Mouse (Mus musculus) liver, adult 2 months (tissue): Measurements from ENCODE around the gene Sox13. TPM values are rescaled to one million over a fixed set of nuclear protein-coding genes. Genes with fewer than 3 reads are reported as not detected.

Experiments used
- DNase-seq: peaks from one replicate; pipeline ENCODE4 v3.0.0-alpha.2; 2011; ENCODE audit warnings: low read depth, low spot score; ENCODE audit errors: extremely low read depth
- H3K27ac ChIP-seq: fragments of 200-500 bp; replicated peaks from 2 replicates; pipeline ENCODE4 v1.5.1; 2012; ENCODE audit warnings: low read depth, mild to moderate bottlenecking, control low read depth, inconsistent platforms, low read length; ENCODE audit not compliant: insufficient read depth
- H3K27me3 ChIP-seq: fragments of 200-500 bp; 2 replicates; pipeline ENCODE4 v1.6.1; 2012; ENCODE audit warnings: mild to moderate bottlenecking, moderate library complexity, low read length, inconsistent platforms; ENCODE audit not compliant: control insufficient read depth, insufficient read depth
- H3K36me3 ChIP-seq: fragments of 200-500 bp; 2 replicates; pipeline ENCODE4 v1.6.1; 2012; ENCODE audit warnings: low read length, inconsistent platforms; ENCODE audit not compliant: control insufficient read depth, insufficient read depth
- H3K4me1 ChIP-seq: fragments of 200-500 bp; 2 replicates; pipeline ENCODE4 v1.6.1; 2011; ENCODE audit warnings: low read length; ENCODE audit not compliant: control insufficient read depth, insufficient read depth
- H3K4me3 ChIP-seq: fragments of 200-500 bp; 2 replicates; pipeline ENCODE4 v1.5.1; 2011; ENCODE audit warnings: low read depth, mild to moderate bottlenecking, control low read depth, low read length, moderate library complexity; ENCODE audit not compliant: insufficient read depth
- H3K79me2 ChIP-seq: fragments of 200-500 bp; 2 replicates; pipeline ENCODE4 v1.6.1; 2012; ENCODE audit warnings: inconsistent platforms, mild to moderate bottlenecking, low read length, moderate library complexity; ENCODE audit not compliant: control insufficient read depth, insufficient read depth
- H3K9ac ChIP-seq: fragments of 200-500 bp; 2 replicates; pipeline ENCODE4 v1.6.1; 2012; ENCODE audit warnings: low read depth, mild to moderate bottlenecking, control low read depth, inconsistent platforms, low read length
- CTCF ChIP-seq: fragments of 200-500 bp; IDR thresholded peaks from 2 replicates; pipeline ENCODE4 v1.5.1; 2011; ENCODE audit warnings: low read depth, low read length, control low read depth
- POLR2A ChIP-seq: fragments of 200-500 bp; IDR thresholded peaks from 2 replicates; pipeline ENCODE4 v1.6.1; 2011; ENCODE audit warnings: low read length, control low read depth; ENCODE audit not compliant: insufficient read depth; ENCODE audit errors: extremely low read depth
- WGBS: fragments of 180-500 bp; shearing (Covaris S2); methylation state at CpG from one replicate; pipeline ENCODE4 v1.1.7; 2018; 5-methylcytosine and 5-hydroxymethylcytosine counted together
- polyA plus RNA-seq: library from polyadenylated mRNA; depleted of rRNA; stranded (reverse); fragments of >200 nt; gene quantifications from 2 replicates; pipeline ENCODE4 v1.2.3, GENCODE M21; 2012
- total RNA-seq: library from RNA; depleted of rRNA; stranded (reverse); fragments of >200 nt; gene quantifications from 2 replicates; pipeline ENCODE4 v1.2.3, GENCODE M21; 2014

The Sox13 gene
- total and polyA plus RNA-seq, 2 experiments, result 2.2 to 10.2 TPM

GRCm38 (mm10) chr1:133362103-133362502 is 62.1 kb downstream of the Sox13 start:
- Histone ChIP-seq H3K27me3 (no peaks in the 10 kb centered on the region), H3K79me2 (peaks cover 18% of the 10 kb centered on the region; the same call in 1 of the 2 replicates), H3K36me3 (no peaks in the 10 kb centered on the region), H3K27ac (peak overlapping the region; percentile 99), H3K4me3 (no peak overlapping the region), H3K9ac (peak overlapping the region; percentile 72; the same call in 1 of the 2 replicates), H3K4me1 (peaks cover 20% of the 10 kb centered on the region)
- no peak for TF ChIP-seq CTCF
- no peak for TF ChIP-seq POLR2A
- DNase-seq, result peak; percentile 100
- 27% methylated on average over 5 of the region's 5 CpGs for WGBS

DNA sequence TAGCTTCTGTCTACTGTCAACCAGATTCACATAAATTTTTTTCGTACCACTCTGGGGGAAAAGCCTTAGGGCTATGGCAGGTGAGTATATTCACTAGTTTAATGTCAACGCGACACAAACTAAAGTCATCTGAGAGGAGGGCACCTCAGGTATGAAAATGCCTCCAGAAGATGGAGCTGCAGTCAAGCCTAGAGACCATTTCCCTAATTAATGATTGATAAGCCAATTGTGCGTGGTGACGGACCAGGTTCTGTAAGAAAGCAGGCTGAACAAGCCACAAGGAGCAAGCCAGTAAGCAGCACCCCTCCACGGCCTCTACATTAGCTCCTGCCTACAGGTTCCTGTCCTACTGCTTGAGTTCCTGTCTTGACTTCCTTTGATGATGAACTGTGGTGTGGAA is 63.2 kb downstream of the Sox13 start:
- H3K79me2 ChIP-seq, result peaks cover 18% of the 10 kb centered on the region; the same call in 1 of the 2 replicates
- H3K9ac ChIP-seq, result peak overlapping the region; percentile 7
- WGBS, result 53% methylated on average over 6 of the region's 6 CpGs
- H3K36me3 ChIP-seq, result no peaks in the 10 kb centered on the region
- peaks cover 15% of the 10 kb centered on the region for H3K4me1 ChIP-seq
- TF ChIP-seq CTCF (peak; percentile 19; the same call in 1 of the 2 replicates), POLR2A (no peak)
- no peak overlapping the region for H3K4me3 ChIP-seq
- peak; percentile 85 for DNase-seq
- no peaks in the 10 kb centered on the region for H3K27me3 ChIP-seq
- peak overlapping the region; percentile 98 for H3K27ac ChIP-seq

DNA sequence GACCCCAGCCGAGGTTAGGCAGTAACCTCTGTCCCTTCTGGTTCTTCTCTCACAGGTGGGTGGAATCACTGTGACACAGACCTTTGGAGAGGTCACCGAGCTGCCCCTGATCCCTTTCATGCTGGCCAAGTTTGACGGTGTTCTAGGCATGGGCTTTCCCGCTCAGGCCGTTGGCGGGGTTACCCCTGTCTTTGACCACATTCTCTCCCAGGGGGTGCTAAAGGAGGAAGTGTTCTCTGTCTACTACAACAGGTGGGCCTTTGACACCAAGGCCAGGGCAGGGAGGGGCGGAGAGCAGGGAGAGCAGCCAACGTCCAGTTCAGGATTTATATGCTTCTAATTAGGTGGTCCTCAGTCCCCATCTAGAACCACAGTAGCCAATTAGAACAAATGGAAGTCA is 67.8 kb downstream of the Sox13 start:
- TF ChIP-seq POLR2A (no peak), CTCF (no peak)
- H3K27me3 ChIP-seq, result no peaks in the 10 kb centered on the region
- H3K4me3 ChIP-seq, result no peak overlapping the region
- no peak overlapping the region for H3K27ac ChIP-seq
- peaks cover 3% of the 10 kb centered on the region; the same call in 1 of the 2 replicates for H3K4me1 ChIP-seq
- H3K36me3 ChIP-seq, result no peaks in the 10 kb centered on the region
- no peak overlapping the region for H3K9ac ChIP-seq
- WGBS, result 56% methylated on average over 8 of the region's 8 CpGs
- no peaks in the 10 kb centered on the region for H3K79me2 ChIP-seq
- DNase-seq, result no peak

GRCm38 (mm10) chr1:133355912-133356311 is 68.3 kb downstream of the Sox13 start:
- H3K27ac ChIP-seq, result no peak overlapping the region
- H3K4me3 ChIP-seq, result no peak overlapping the region
- no peaks in the 10 kb centered on the region for H3K36me3 ChIP-seq
- no peaks in the 10 kb centered on the region for H3K79me2 ChIP-seq
- TF ChIP-seq POLR2A (no peak), CTCF (no peak)
- H3K27me3 ChIP-seq, result no peaks in the 10 kb centered on the region
- DNase-seq, result no peak
- H3K4me1 ChIP-seq, result no peaks in the 10 kb centered on the region; the same call in 1 of the 2 replicates
- 80% methylated on average over 15 of the region's 15 CpGs for WGBS
- H3K9ac ChIP-seq, result no peak overlapping the region

GRCm38 (mm10) chr1:133355469-133355868 is 68.7 kb downstream of the Sox13 start:
- no peak for TF ChIP-seq CTCF
- TF ChIP-seq POLR2A, result no peak
- H3K4me3 ChIP-seq, result no peak overlapping the region
- no peaks in the 10 kb centered on the region for H3K79me2 ChIP-seq
- no peak for DNase-seq
- no peaks in the 10 kb centered on the region for H3K27me3 ChIP-seq
- 82% methylated on average over 5 of the region's 5 CpGs for WGBS
- no peaks in the 10 kb centered on the region for H3K36me3 ChIP-seq
- no peak overlapping the region for H3K9ac ChIP-seq
- H3K27ac ChIP-seq, result no peak overlapping the region
- no peaks in the 10 kb centered on the region; the same call in 1 of the 2 replicates for H3K4me1 ChIP-seq

DNA sequence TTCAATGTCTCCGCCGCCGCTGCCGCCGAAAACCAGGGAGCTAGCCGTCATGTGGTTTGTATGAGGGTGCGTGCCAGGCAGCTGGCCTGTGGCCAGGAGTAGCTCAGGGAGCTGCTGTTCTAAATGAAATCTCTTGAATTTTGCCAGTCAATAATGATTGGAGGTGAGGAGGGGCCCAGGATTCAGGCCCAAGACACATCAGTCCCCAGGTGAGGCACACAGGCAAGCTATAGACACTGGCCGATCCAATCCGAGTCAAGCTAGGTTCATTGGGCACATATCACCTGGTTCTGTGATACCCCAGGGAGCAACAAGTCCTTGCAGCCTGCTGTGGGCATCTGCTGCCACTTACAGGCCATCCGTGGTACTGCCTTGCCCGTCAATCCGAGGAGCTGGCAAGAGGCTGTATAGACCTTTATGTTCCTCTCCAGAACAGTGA is 70.8 kb downstream of the Sox13 start:
- 19% methylated on average over 12 of the region's 12 CpGs for WGBS

More for the DNA sequence above, 70.8 kb downstream of the Sox13 start:
- no peaks in the 10 kb centered on the region for H3K79me2 ChIP-seq
- no peaks in the 10 kb centered on the region for H3K27me3 ChIP-seq
- no peaks in the 10 kb centered on the region for H3K36me3 ChIP-seq
- no peak overlapping the region; the same call in 1 of the 2 replicates for H3K9ac ChIP-seq
- TF ChIP-seq POLR2A (no peak), CTCF (peak; percentile 99)
- DNase-seq, result peak; percentile 80
- no peak overlapping the region for H3K27ac ChIP-seq
- no peaks in the 10 kb centered on the region; the same call in 1 of the 2 replicates for H3K4me1 ChIP-seq
- no peak overlapping the region for H3K4me3 ChIP-seq
